Mouse (Mus musculus) liver, embryonic 14.5 days (tissue): ENCODE results near the gene Osbpl11. TPM values are rescaled to one million over a fixed set of nuclear protein-coding genes. Genes with fewer than 3 reads are reported as not detected.

Experiments
- ATAC-seq: fragments of 200-750 bp; cut with Nextera tagmentation; 2 replicates; pipeline ENCODE4 v1.8.0; 2017; ENCODE audit warnings: moderate number of reproducible peaks, mild to moderate bottlenecking, moderate library complexity; ENCODE audit not compliant: insufficient read depth
- DNase-seq, 3 experiments: peaks; one replicate each; pipeline ENCODE4 v3.0.0-alpha.2; 2012 to 2013; ENCODE audit warnings: low read depth in 3 of 3, low spot score in 3 of 3
- H3K27ac ChIP-seq: fragments of 300-500 bp; sonication (generic); 2 replicates; pipeline ENCODE4 v1.5.1; 2014; ENCODE audit warnings: moderate library complexity, mild to moderate bottlenecking, control low read depth, inconsistent platforms
- H3K27me3 ChIP-seq: fragments of 300-500 bp; sonication (generic); 2 replicates; pipeline ENCODE4 v1.6.1; 2014; ENCODE audit warnings: mild to moderate bottlenecking, low read length, moderate library complexity; ENCODE audit not compliant: control insufficient read depth, insufficient read depth
- H3K36me3 ChIP-seq: fragments of 300-500 bp; sonication (generic); replicated peaks from 2 replicates; pipeline ENCODE4 v1.6.1; 2014; ENCODE audit warnings: low read depth; ENCODE audit not compliant: control insufficient read depth, insufficient read depth
- H3K4me1 ChIP-seq, 2 experiments: fragments of 200-500 bp in 1 of 2; fragments of 300-500 bp in 1 of 2; sonication (generic) in 1 of 2; replicated peaks; 2 replicates each; pipeline ENCODE4 v1.6.1; 2012 to 2014; ENCODE audit warnings: antibody characterized with exemption in 1 of 2, inconsistent platforms in 1 of 2, low read length in 1 of 2; ENCODE audit not compliant: control insufficient read depth in 2 of 2, insufficient read depth in 2 of 2
- H3K4me2 ChIP-seq: fragments of 300-500 bp; sonication (generic); 2 replicates; pipeline ENCODE4 v1.6.1; 2014; ENCODE audit warnings: low read depth, mild to moderate bottlenecking, control low read depth, moderate library complexity
- H3K4me3 ChIP-seq, 2 experiments: fragments of 200-500 bp in 1 of 2; fragments of 300-500 bp in 1 of 2; sonication (generic) in 1 of 2; 2 replicates each; pipeline ENCODE4 v1.5.1; 2012 to 2014; ENCODE audit warnings: low read depth in 2 of 2, low read length in 2 of 2, mild to moderate bottlenecking in 2 of 2, control low read depth in 1 of 2, inconsistent platforms in 1 of 2, moderate library complexity in 1 of 2; ENCODE audit not compliant: insufficient read depth in 1 of 2
- H3K9ac ChIP-seq: fragments of 300-500 bp; sonication (generic); replicated peaks from 2 replicates; pipeline ENCODE4 v1.6.1; 2014; ENCODE audit warnings: mild to moderate bottlenecking, control low read depth, moderate library complexity
- H3K9me3 ChIP-seq: fragments of 300-500 bp; sonication (generic); 2 replicates; pipeline ENCODE4 v1.6.1; 2016; ENCODE audit warnings: low read length, mixed read lengths; ENCODE audit not compliant: control insufficient read depth
- CTCF ChIP-seq: IDR thresholded peaks from 2 replicates; pipeline ENCODE4 v1.5.1; 2016; ENCODE audit warnings: antibody characterized with exemption, low read depth, control low read depth
- EP300 ChIP-seq: IDR thresholded peaks from 2 replicates; pipeline ENCODE4 v1.6.1; 2016; ENCODE audit warnings: antibody characterized with exemption, low read depth
- WGBS: fragments of 180-500 bp; shearing (Covaris S2); extraction: QIAGEN DNeasy Blood & Tissue Kit; methylation state at CpG from one replicate; pipeline ENCODE4 v1.1.7; 2014; ENCODE audit not compliant: insufficient replicate concordance; 5-methylcytosine and 5-hydroxymethylcytosine counted together
- polyA plus RNA-seq, 2 experiments: library from polyadenylated mRNA; depleted of rRNA in 1 of 2; stranded (reverse) in 1 of 2; unstranded in 1 of 2; fragments of >200 nt; fragmentation: Nextera tagmentation in 1 of 2; extraction: Ambion mirVana in 1 of 2; gene quantifications; 2 replicates each; pipeline versions ENCODE4 v1.2.1 to v1.2.3; 2012 to 2014

The Osbpl11 gene
- polyA plus RNA-seq, 2 experiments: 3.3 to 4.3 TPM

GRCm38 (mm10) chr16:33261584-33262061, 76.8 kb downstream of the Osbpl11 start:
- Histone ChIP-seq H3K9me3 (no peaks in the 10 kb centered on the region), H3K4me1 (peaks cover 0 to 20% of the 10 kb centered on the region in 2 experiments; a peak in 3 of 4 replicates), H3K4me3 (no peak overlapping the region), H3K27me3 (no peaks in the 10 kb centered on the region), H3K36me3 (no peaks in the 10 kb centered on the region; the same call in 1 of the 2 replicates), H3K4me2 (no peak overlapping the region), H3K27ac (no peak overlapping the region), H3K9ac (no peak overlapping the region)
- ATAC-seq (peak; percentile 59; the same call in 1 of the 2 replicates), DNase-seq (peak in 1 of 3 experiments; percentile 13)
- WGBS: 2% methylated on average over 2 of the region's 2 CpGs
- TF ChIP-seq CTCF: no peak
- TF ChIP-seq EP300: 0 out of 2 replicates have a peak, but pooled peaks have one; percentile 31

DNA sequence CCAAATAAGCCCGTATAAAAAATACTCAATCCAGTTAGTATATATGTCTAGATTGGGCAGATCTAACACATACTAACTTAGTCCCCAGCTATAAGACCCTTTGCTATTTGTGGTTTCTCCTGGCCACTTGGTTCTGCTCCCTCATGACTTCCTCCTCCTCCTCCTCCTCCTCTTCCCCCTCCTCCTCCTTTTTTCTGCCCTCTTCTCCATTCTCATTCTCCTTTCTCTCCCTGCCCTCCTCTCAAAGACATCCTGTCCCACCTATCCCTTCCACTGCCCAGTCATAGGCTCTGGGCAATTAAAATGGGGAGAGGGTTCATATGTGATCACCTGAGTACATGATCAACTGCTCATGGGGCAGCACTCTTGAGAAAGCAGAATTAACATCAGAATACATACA, 77.2 kb downstream of the Osbpl11 start:
- Histone ChIP-seq H3K4me2 (no peak overlapping the region), H3K4me3 (no peak overlapping the region), H3K4me1 (peaks cover 0 to 20% of the 10 kb centered on the region in 2 experiments; a peak in 3 of 4 replicates), H3K9ac (no peak overlapping the region), H3K27me3 (no peaks in the 10 kb centered on the region), H3K27ac (no peak overlapping the region), H3K9me3 (no peaks in the 10 kb centered on the region), H3K36me3 (no peaks in the 10 kb centered on the region; the same call in 1 of the 2 replicates)
- no peak for DNase-seq
- TF ChIP-seq CTCF (no peak), EP300 (no peak)
- no peak for ATAC-seq
- WGBS: 22% methylated on average over 1 of the region's 1 CpGs

DNA sequence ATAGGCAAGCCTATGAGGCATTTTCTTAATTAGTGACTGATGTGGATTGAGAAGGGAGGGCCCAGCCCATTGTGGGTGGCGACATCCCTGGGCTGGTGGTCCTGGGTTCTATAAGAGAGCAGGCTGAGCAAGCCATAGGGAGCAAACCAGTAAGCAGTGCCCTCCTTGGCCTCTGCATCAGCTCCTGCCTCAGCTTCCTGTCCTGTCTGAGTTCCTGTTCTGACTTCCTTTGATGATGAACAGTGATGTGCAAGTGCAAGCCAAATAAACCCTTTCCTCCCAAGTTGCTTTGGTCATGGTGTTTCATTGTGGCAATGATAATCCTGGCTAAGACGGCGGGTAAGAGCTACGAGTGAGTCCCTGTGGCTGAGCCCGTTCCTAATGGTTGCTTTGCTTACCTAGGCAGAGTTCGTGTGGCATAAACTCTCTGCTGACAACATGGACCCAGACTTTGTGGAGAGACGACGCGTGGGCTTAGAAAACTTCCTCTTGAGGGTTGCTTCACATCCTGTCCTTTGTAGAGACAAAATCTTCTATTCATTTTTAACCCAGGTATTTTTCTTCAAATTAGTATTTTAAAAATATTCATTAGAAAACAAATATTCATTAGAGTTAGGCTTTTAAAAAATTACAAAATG, 82.9 kb downstream of the Osbpl11 start:
- ATAC-seq: no peak
- WGBS: 58% methylated on average over 9 of the region's 9 CpGs
- DNase-seq: no peak

DNA sequence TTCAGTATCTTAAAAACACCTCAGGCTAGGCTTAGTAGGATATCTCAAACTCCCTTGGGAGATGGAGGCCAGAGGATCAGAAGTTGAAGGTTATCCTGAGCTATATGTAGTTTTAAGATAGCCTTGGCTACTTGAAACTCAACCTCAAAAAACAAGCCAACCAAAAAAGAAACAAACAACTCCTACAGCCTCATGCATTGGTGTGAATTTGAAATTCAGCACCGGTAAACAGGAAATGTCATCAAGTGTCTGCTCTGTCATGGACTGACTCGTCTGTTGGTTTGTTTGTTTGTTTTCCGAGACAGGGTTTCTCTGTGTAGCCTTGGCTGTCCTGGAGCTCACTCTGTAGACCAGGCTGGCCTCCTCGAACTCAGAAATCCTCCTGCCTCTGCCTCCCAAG, 87.0 kb downstream of the Osbpl11 start:
- ATAC-seq: no peak
- 75% methylated on average over 4 of the region's 4 CpGs for WGBS
- Histone ChIP-seq H3K4me2 (no peak overlapping the region), H3K27ac (no peak overlapping the region), H3K36me3 (no peaks in the 10 kb centered on the region; the same call in none of the 2 replicates), H3K9ac (no peak overlapping the region), H3K4me3 (no peak overlapping the region), H3K4me1 (no peaks in the 10 kb centered on the region), H3K27me3 (no peaks in the 10 kb centered on the region), H3K9me3 (no peaks in the 10 kb centered on the region)
- no peak for DNase-seq
- TF ChIP-seq EP300 (no peak), CTCF (no peak)

More for the DNA sequence above, 82.9 kb downstream of the Osbpl11 start:
- Histone ChIP-seq H3K9me3 (no peaks in the 10 kb centered on the region), H3K36me3 (no peaks in the 10 kb centered on the region; the same call in none of the 2 replicates), H3K4me3 (no peak overlapping the region), H3K27ac (no peak overlapping the region), H3K4me2 (no peak overlapping the region), H3K27me3 (no peaks in the 10 kb centered on the region), H3K4me1 (no peaks in the 10 kb centered on the region), H3K9ac (no peak overlapping the region)
- no peak for TF ChIP-seq EP300
- no peak for TF ChIP-seq CTCF

DNA sequence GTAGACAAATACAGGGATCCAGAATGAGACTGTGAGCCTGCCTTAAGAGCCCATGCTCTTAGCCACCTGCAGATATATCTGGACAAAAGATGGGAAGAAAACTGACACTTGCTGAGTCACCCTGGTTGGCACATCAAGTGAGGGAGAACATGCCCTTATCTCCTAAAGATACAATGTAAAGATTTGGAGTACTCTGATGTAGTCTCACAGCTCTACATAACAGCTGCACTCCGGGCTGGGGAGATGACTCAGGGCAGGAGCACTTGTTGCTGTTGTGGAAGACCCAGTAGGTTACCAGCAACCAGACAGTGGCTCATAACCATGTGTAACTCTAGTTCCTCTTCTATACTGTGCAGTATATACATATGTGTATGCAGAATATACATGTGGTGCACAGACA, 98.2 kb downstream of the Osbpl11 start:
- H3K27me3 ChIP-seq: no peaks in the 10 kb centered on the region
- H3K4me3 ChIP-seq: no peak overlapping the region
- H3K4me1 ChIP-seq: no peaks in the 10 kb centered on the region
- no peak overlapping the region for H3K4me2 ChIP-seq
- no peaks in the 10 kb centered on the region for H3K9me3 ChIP-seq
- DNase-seq (no peak), ATAC-seq (no peak)
- no peaks in the 10 kb centered on the region; the same call in 1 of the 2 replicates for H3K36me3 ChIP-seq
- 30% methylated on average over 1 of the region's 1 CpGs for WGBS
- H3K27ac ChIP-seq: no peak overlapping the region
- no peak overlapping the region for H3K9ac ChIP-seq
- TF ChIP-seq CTCF (no peak), EP300 (no peak)
